Mouse (Mus musculus): Measurements from ENCODE around the gene Olfr576. TPM values are rescaled to one million over a fixed set of nuclear protein-coding genes. Genes with fewer than 3 reads are reported as not detected.

Gene Olfr576
- not detected in 2 replicates for polyA plus RNA-seq (2014; fragmentation: Nextera tagmentation; extraction: Ambion mirVana)

DNA sequence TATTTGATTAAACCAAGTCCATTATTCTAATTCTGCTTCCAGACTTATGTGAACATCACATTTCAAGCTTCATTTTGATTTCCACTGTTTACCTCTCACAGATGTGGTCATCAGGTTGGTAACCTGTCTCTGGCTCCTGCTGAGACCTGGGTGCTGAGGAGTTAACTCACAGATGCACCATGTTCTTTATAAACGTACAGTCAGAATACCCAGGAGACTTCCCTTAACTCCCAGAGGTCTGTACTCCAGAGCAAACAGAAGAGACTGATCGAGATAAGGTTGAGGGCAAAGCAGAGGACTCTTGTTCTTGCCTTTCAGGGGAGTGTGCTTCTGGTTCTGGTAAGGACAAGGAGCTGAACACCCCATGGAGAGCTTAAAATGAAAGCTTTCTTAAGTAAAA is at the start of gene Olfr576:
Olfr576 (plus strand) TSS at position 301 of the 400 bp plus-strand sequence.
- ATAC-seq (replicated peaks; ENCODE audit: low FRiP score, low TSS enrichment, low read depth) (no peak), DNase-seq (ENCODE audit: low spot score) (no peak)
- no peak within 1 kb of the TSS for H3K27ac ChIP-seq (ENCODE audit: low read depth)
- H3K36me3 ChIP-seq (ENCODE audit: control insufficient read depth, insufficient read depth, low read length), result no peaks in the 10 kb centered on the region
- no peak within 1 kb of the TSS for H3K4me2 ChIP-seq (ENCODE audit: low read length)
- WGBS, result 25% methylated on average over 2 of the region's 2 CpGs
- no peaks in the 10 kb centered on the region for H3K4me1 ChIP-seq (replicated peaks; ENCODE audit: control insufficient read depth, insufficient read depth, low read length)
- no peaks in the 10 kb centered on the region for H3K9me3 ChIP-seq (ENCODE audit: control insufficient read depth, low read length)
- no peak within 1 kb of the TSS for H3K4me3 ChIP-seq (ENCODE audit: low read depth, low read length)
- no peak within 1 kb of the TSS for H3K9ac ChIP-seq (ENCODE audit: low read length)
- no peaks in the 10 kb centered on the region for H3K27me3 ChIP-seq (replicated peaks; ENCODE audit: control insufficient read depth, insufficient read depth, low read length)

DNA sequence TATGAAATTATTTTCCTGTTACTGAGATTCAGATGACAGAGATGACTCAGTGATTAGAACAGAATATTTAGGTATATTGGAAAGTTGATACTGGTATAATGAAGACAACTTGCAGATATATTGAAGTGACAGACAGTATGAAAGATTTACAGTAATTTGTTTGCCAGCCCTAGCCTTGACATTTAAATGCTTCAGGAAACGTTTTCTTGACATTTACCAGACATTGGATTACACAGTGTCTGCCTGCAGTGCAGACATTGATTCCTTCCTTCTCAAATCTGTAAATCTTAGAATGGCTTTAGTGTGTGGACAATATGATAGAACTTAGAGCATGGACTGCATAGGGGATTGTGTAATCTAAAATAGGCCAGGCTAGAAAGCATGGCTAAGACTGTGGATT is 47.2 kb upstream of the Olfr576 start:
- Histone ChIP-seq H3K9me3 (ENCODE audit: control insufficient read depth, low read length) (no peaks in the 10 kb centered on the region), H3K4me3 (ENCODE audit: low read depth, low read length) (no peak overlapping the region), H3K4me1 (replicated peaks; ENCODE audit: control insufficient read depth, insufficient read depth, low read length) (no peaks in the 10 kb centered on the region), H3K27me3 (replicated peaks; ENCODE audit: control insufficient read depth, insufficient read depth, low read length) (no peaks in the 10 kb centered on the region), H3K4me2 (ENCODE audit: low read length) (no peak overlapping the region), H3K36me3 (ENCODE audit: control insufficient read depth, insufficient read depth, low read length) (no peaks in the 10 kb centered on the region), H3K27ac (ENCODE audit: low read depth) (no peak overlapping the region), H3K9ac (ENCODE audit: low read length) (no peak overlapping the region)
- WGBS, result 6% methylated on average over 1 of the region's 1 CpGs
- DNase-seq (ENCODE audit: low spot score), result no peak
- no peak for ATAC-seq (replicated peaks; ENCODE audit: low FRiP score, low TSS enrichment, low read depth)

DNA sequence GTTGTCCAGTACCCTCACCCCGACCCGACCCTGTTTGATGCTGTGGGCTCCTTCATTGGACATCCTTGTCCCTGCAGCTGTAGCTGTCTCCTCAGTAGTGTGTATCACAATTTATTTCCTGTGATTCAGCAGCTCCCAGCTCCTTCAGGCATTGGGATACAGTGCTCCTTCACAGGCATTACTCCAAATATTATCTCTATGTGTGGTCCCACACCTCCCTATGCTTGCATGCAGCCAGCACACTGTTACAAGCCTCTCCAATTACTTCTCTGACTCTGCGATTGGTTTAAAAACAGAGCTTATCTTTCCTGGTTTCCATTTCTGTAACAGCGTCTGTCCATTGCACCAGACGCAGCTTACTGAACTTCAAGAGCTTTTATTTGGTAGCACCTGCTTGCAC is 46.1 kb upstream of the Olfr576 start:
- WGBS, result 51% methylated on average over 5 of the region's 5 CpGs
- Histone ChIP-seq H3K27ac (ENCODE audit: low read depth) (no peak overlapping the region), H3K4me1 (replicated peaks; ENCODE audit: control insufficient read depth, insufficient read depth, low read length) (no peaks in the 10 kb centered on the region), H3K27me3 (replicated peaks; ENCODE audit: control insufficient read depth, insufficient read depth, low read length) (no peaks in the 10 kb centered on the region), H3K4me3 (ENCODE audit: low read depth, low read length) (no peak overlapping the region), H3K4me2 (ENCODE audit: low read length) (no peak overlapping the region), H3K36me3 (ENCODE audit: control insufficient read depth, insufficient read depth, low read length) (no peaks in the 10 kb centered on the region), H3K9me3 (ENCODE audit: control insufficient read depth, low read length) (no peaks in the 10 kb centered on the region), H3K9ac (ENCODE audit: low read length) (no peak overlapping the region)
- no peak for DNase-seq (ENCODE audit: low spot score)
- ATAC-seq (replicated peaks; ENCODE audit: low FRiP score, low TSS enrichment, low read depth), result no peak

DNA sequence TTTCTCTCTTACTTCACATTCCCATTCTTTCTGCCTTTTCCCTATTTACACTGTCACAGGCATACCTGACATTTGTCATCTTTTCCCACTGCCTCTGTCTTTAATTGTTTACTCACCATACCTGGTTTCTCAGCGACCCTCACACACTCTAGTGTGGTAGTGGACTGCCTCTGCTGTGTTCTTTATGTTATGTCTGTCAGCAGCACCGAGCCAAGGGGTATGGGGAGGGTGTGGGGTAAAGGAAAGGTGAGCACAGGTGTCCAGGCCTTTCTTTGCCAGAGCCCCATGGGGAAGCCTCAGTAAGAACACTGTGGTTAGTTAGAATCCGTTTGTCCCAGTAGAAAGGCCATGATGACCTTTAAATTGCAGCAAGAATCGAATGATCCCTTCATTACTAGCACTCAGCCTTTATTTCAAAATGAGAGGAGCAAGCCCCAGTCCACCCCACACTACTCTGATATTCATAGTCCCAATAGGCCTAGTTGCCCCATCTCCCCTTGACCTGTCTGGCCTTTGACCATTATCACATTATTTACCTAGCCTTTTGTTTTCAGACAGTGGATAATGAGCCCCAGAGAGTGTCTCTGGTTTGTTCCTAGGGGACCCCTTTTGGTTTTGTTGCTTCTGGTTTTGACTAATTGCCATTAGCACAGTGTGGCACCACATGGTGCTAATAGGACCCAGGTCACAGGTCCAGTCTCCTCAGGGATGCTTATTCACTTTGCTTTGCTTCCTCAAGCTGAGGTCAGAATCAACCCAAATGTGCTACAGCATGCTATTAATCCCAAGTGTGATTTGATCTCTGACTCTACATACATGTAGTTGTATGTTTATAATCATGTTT is 45.2 kb upstream of the Olfr576 start, which contains the start of gene Olfr571:
Olfr571 (minus strand) TSS at position 505 of the 844 bp plus-strand sequence.
- no peak within 1 kb of the TSS for H3K4me2 ChIP-seq (ENCODE audit: low read length)
- H3K4me1 ChIP-seq (replicated peaks; ENCODE audit: control insufficient read depth, insufficient read depth, low read length), result no peaks in the 10 kb centered on the region
- ATAC-seq (replicated peaks; ENCODE audit: low FRiP score, low TSS enrichment, low read depth) (no peak), DNase-seq (ENCODE audit: low spot score) (no peak)
- no peak within 1 kb of the TSS for H3K27ac ChIP-seq (ENCODE audit: low read depth)
- no peak within 1 kb of the TSS for H3K4me3 ChIP-seq (ENCODE audit: low read depth, low read length)
- WGBS, result 61% methylated on average over 4 of the region's 4 CpGs
- no peaks in the 10 kb centered on the region for H3K9me3 ChIP-seq (ENCODE audit: control insufficient read depth, low read length)
- no peaks in the 10 kb centered on the region for H3K36me3 ChIP-seq (ENCODE audit: control insufficient read depth, insufficient read depth, low read length)
- no peaks in the 10 kb centered on the region for H3K27me3 ChIP-seq (replicated peaks; ENCODE audit: control insufficient read depth, insufficient read depth, low read length)
- H3K9ac ChIP-seq (ENCODE audit: low read length), result no peak within 1 kb of the TSS

DNA sequence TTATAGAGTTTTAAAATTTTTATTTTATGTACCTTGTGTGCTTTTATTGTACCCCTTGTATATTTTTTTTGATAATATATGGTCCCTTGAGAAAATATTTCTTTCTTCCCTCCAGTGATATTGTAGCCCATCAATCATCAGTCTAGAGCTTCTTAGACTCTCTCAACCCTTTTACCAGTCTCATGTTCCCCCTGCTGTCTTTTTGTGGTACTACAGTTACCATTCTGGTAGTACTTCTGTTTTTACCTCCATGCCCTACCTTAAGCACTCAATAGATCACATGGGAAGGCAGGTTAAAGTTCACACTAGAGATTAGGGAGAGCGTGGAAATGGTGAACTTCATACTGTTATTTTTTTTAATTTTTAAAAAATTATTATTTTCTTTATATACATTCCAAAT is 42.8 kb upstream of the Olfr576 start:
- Histone ChIP-seq H3K36me3 (ENCODE audit: control insufficient read depth, insufficient read depth, low read length) (no peaks in the 10 kb centered on the region), H3K27me3 (replicated peaks; ENCODE audit: control insufficient read depth, insufficient read depth, low read length) (no peaks in the 10 kb centered on the region), H3K4me3 (ENCODE audit: low read depth, low read length) (no peak overlapping the region), H3K9ac (ENCODE audit: low read length) (no peak overlapping the region), H3K4me1 (replicated peaks; ENCODE audit: control insufficient read depth, insufficient read depth, low read length) (no peaks in the 10 kb centered on the region), H3K4me2 (ENCODE audit: low read length) (no peak overlapping the region), H3K27ac (ENCODE audit: low read depth) (no peak overlapping the region), H3K9me3 (ENCODE audit: control insufficient read depth, low read length) (no peaks in the 10 kb centered on the region)
- WGBS, result 21% methylated on average over 1 of the region's 1 CpGs
- no peak for DNase-seq (ENCODE audit: low spot score)
- ATAC-seq (replicated peaks; ENCODE audit: low FRiP score, low TSS enrichment, low read depth), result 0 out of 2 replicates have a peak, but pooled peaks have one; percentile 40

DNA sequence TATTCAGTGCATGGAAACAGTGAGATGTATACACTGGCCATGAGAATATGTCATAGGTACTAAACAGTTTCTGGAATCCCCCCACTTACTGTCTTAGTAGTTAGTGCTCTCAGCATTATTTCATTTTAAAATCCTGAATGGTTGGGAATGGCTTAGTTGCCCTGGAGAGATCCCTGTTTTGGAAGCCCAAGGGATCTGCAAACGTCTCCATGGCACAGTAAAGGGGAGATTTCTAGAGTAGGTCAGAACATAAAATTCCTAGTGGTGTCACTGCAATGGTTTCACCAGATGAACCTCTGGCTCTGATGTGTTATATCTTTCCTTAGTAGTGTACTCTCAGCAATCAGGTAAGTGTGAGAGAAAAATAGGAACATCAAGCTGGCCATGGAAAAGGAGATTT is 38.4 kb upstream of the Olfr576 start, which contains the start of gene Olfr572:
Olfr572 (plus strand) TSS at position 301 of the 400 bp plus-strand sequence.
- ATAC-seq (replicated peaks; ENCODE audit: low FRiP score, low TSS enrichment, low read depth), result no peak
- Histone ChIP-seq H3K9ac (ENCODE audit: low read length) (no peak within 1 kb of the TSS), H3K36me3 (ENCODE audit: control insufficient read depth, insufficient read depth, low read length) (no peaks in the 10 kb centered on the region), H3K27ac (ENCODE audit: low read depth) (no peak within 1 kb of the TSS), H3K4me1 (replicated peaks; ENCODE audit: control insufficient read depth, insufficient read depth, low read length) (no peaks in the 10 kb centered on the region), H3K4me2 (ENCODE audit: low read length) (no peak within 1 kb of the TSS), H3K4me3 (ENCODE audit: low read depth, low read length) (no peak within 1 kb of the TSS), H3K27me3 (replicated peaks; ENCODE audit: control insufficient read depth, insufficient read depth, low read length) (no peaks in the 10 kb centered on the region), H3K9me3 (ENCODE audit: control insufficient read depth, low read length) (no peaks in the 10 kb centered on the region)
- no peak for DNase-seq (ENCODE audit: low spot score)
- 59% methylated on average over 1 of the region's 1 CpGs for WGBS

DNA sequence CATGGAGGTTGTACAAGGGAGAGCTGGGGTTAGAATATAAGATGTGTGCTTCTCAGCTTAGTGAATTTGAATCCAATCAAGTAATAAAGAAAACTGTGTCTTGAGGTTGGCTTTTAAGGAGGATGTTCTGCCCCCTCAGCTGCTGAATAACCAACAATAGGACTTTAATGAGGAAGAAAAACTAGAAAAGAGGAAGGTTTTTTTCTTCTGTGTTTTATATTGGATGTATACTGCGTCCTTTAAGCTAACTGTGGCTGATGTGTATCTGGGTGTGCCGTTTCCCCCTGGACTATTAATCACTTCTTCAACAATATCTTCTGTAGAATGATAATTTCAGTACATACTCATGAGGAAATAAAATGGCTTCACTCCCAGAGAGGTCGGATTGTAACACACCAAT is 35.4 kb upstream of the Olfr576 start:
- H3K36me3 ChIP-seq (ENCODE audit: control insufficient read depth, insufficient read depth, low read length), result no peaks in the 10 kb centered on the region

DNA sequence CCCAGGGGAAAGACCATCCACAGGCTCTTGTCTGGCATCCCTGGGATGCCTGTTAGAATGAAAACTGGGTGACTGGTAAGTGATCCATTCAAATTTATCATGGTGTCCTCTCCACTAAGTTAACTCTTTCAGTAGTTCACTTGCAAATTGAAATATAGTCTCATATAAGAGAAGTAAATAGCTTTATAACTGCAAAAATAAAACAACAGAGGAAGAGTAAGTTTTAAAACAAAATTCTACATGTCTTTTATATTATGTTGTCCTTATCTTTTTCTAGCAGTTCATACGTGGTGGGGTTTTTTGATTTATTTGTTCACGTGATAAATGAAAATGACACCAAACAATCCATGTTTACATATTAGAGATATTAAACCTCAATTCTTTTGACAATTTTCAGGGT is 20.0 kb upstream of the Olfr576 start, which contains the start of gene Olfr573-ps1:
Olfr573-ps1 (minus strand) TSS at position 101 of the 400 bp plus-strand sequence.
- ATAC-seq (replicated peaks; ENCODE audit: low FRiP score, low TSS enrichment, low read depth) (no peak), DNase-seq (ENCODE audit: low spot score) (no peak)
- 79% methylated on average over 2 of the region's 2 CpGs for WGBS
- Histone ChIP-seq H3K4me3 (ENCODE audit: low read depth, low read length) (no peak within 1 kb of the TSS), H3K9ac (ENCODE audit: low read length) (no peak within 1 kb of the TSS), H3K36me3 (ENCODE audit: control insufficient read depth, insufficient read depth, low read length) (no peaks in the 10 kb centered on the region), H3K4me2 (ENCODE audit: low read length) (no peak within 1 kb of the TSS), H3K4me1 (replicated peaks; ENCODE audit: control insufficient read depth, insufficient read depth, low read length) (no peaks in the 10 kb centered on the region), H3K9me3 (ENCODE audit: control insufficient read depth, low read length) (no peaks in the 10 kb centered on the region), H3K27me3 (replicated peaks; ENCODE audit: control insufficient read depth, insufficient read depth, low read length) (no peaks in the 10 kb centered on the region), H3K27ac (ENCODE audit: low read depth) (no peak within 1 kb of the TSS)

More for the DNA sequence above, 35.4 kb upstream of the Olfr576 start:
- Histone ChIP-seq H3K4me2 (ENCODE audit: low read length) (no peak overlapping the region), H3K9me3 (ENCODE audit: control insufficient read depth, low read length) (no peaks in the 10 kb centered on the region), H3K4me1 (replicated peaks; ENCODE audit: control insufficient read depth, insufficient read depth, low read length) (no peaks in the 10 kb centered on the region), H3K9ac (ENCODE audit: low read length) (no peak overlapping the region), H3K27me3 (replicated peaks; ENCODE audit: control insufficient read depth, insufficient read depth, low read length) (no peaks in the 10 kb centered on the region), H3K27ac (ENCODE audit: low read depth) (no peak overlapping the region), H3K4me3 (ENCODE audit: low read depth, low read length) (no peak overlapping the region)
- DNase-seq (ENCODE audit: low spot score) (no peak), ATAC-seq (replicated peaks; ENCODE audit: low FRiP score, low TSS enrichment, low read depth) (no peak)
- WGBS, result 71% methylated on average over 3 of the region's 3 CpGs

DNA sequence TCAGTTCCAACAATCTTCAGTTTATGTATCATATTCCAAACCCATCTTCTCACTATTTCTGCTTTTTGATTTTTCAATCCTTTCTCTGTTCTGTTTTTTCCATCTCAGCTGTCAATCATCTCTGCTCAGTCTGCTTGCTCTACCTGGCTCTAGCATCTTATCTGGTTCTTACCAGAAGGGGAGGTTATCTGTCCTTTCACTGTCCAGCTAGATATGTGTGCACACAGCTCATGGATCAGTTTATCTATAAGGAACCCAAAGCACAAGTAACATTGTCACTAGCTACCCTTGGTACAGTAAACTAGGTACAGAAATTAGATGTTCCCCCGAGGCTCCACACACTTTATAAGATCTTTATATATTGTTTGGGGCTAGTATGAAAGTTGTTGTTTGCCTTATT is 19.0 kb upstream of the Olfr576 start:
- 90% methylated on average over 1 of the region's 1 CpGs for WGBS
- no peaks in the 10 kb centered on the region for H3K36me3 ChIP-seq (ENCODE audit: control insufficient read depth, insufficient read depth, low read length)
- no peak overlapping the region for H3K4me2 ChIP-seq (ENCODE audit: low read length)
- H3K9ac ChIP-seq (ENCODE audit: low read length), result no peak overlapping the region
- H3K4me3 ChIP-seq (ENCODE audit: low read depth, low read length), result no peak overlapping the region
- H3K9me3 ChIP-seq (ENCODE audit: control insufficient read depth, low read length), result no peaks in the 10 kb centered on the region
- no peak for ATAC-seq (replicated peaks; ENCODE audit: low FRiP score, low TSS enrichment, low read depth)
- no peak overlapping the region for H3K27ac ChIP-seq (ENCODE audit: low read depth)
- no peak for DNase-seq (ENCODE audit: low spot score)
- no peaks in the 10 kb centered on the region for H3K27me3 ChIP-seq (replicated peaks; ENCODE audit: control insufficient read depth, insufficient read depth, low read length)
- no peaks in the 10 kb centered on the region for H3K4me1 ChIP-seq (replicated peaks; ENCODE audit: control insufficient read depth, insufficient read depth, low read length)

All from intestine, embryonic 14.5 days (tissue).